Mouse (Mus musculus): ENCODE results near the gene Ccnb1.
A peak's percentile ranks its signal among the peaks of the same experiment; 100 is the strongest.
"Not testable (repeated sequence)": the region's sequence is repeated elsewhere in the genome, so short reads cannot be mapped to it uniquely, and the experiment has no call there.

The Ccnb1 gene

DNA sequence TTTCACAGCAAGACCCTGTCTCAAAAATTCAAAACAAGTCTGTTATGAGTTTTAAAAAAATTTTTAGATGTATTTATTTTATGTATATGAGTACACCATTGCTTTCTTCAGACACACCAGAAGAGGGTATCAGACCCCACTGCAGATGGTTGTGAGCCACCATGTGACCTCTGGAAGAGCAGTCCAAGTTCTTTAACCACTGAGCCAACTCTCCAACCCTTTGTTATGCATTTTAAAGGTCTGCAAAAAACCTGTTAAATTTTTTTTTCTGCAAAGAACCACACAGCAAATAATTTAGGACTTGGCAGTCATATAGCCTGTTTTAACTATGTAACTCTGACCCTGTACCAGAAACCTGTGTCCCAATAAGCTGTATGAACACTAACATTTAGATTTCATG lies 11.7 kb downstream of the Ccnb1 start:
- no peak for DNase-seq (ENCODE audit: low spot score)

- DNase-seq (ENCODE audit: low spot score): no peak
These were observed 31.0 kb downstream of the Ccnb1 start for GRCm38 (mm10) chr13:100755329-100755728.

GRCm38 (mm10) chr13:100754186-100754585 lies 32.2 kb downstream of the Ccnb1 start:
- DNase-seq (ENCODE audit: low spot score): no peak

DNA sequence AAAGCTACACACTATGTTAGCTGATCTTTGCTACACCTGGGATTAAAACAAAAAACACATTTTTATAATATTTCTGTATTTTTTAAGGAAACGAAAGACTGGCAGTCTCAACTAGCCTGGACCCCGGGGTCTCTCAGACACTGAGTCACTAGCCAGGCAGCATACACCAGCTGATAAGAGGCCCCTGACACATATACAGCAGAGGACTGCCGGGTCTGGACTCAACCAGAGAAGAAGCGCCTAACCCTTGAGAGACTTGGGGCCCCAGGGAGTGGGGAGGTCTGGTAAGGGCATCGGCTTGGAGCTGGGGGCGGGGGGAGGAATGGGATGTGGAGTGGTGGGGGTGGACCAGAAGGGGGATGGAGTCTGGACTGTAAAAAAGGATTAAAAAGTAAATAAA lies 33.4 kb downstream of the Ccnb1 start:
- DNase-seq (ENCODE audit: low spot score): no peak

- no peak for DNase-seq (ENCODE audit: low spot score)
These were observed 33.8 kb downstream of the Ccnb1 start for GRCm38 (mm10) chr13:100752529-100752928.

DNA sequence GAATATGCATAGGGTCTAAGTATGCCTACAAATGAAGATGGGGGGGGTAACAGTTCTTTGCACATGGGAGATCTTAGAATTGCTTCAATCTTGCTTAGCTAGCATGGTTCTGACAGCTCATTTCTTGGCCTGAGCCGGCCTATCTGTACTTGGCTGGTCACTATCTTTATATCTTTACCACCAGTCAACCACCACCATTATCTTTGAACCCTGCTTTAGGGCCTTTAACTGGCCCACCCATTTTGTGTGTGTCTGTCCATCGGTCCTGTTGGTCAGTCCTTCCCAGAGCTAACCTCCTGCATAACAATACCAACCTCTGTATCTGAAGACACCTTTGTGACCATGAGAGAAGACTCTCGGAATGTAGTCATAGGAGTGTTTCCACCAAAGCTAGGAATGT lies 35.0 kb downstream of the Ccnb1 start:
- DNase-seq (ENCODE audit: low spot score): no peak

- no peak for DNase-seq (ENCODE audit: low spot score)
These were observed 35.6 kb downstream of the Ccnb1 start for GRCm38 (mm10) chr13:100750799-100751198.

DNA sequence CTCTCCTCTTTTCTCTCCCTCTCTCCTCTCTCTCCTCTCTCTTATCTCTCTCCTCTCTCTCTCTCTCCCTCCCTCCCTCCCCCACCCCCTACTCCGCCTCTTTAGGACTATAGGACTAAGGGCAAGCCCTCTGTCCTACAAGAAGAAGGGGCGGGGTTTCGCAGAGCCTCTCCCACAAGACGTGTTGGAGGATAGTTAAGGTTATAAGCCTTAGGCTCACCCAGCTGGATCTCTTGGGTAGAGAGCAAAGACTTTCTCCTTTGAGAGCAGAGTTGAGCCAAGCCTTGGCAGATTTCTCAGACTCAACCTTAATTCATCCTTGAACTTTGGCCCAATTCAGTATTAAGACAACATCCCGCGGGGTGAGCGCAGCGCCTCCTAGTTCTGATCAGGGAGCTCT lies 37.7 kb downstream of the Ccnb1 start:
- no peak for DNase-seq (ENCODE audit: low spot score)

GRCm38 (mm10) chr13:100746090-100746489 lies 40.3 kb downstream of the Ccnb1 start:
- no peak for DNase-seq (ENCODE audit: low spot score)

GRCm38 (mm10) chr13:100744036-100744744 lies 42.2 kb downstream of the Ccnb1 start, which contains the start of gene Mrps36:
Mrps36 (minus strand) TSS chr13:100744659.
- DNase-seq (ENCODE audit: low spot score): peak; percentile 91

DNA sequence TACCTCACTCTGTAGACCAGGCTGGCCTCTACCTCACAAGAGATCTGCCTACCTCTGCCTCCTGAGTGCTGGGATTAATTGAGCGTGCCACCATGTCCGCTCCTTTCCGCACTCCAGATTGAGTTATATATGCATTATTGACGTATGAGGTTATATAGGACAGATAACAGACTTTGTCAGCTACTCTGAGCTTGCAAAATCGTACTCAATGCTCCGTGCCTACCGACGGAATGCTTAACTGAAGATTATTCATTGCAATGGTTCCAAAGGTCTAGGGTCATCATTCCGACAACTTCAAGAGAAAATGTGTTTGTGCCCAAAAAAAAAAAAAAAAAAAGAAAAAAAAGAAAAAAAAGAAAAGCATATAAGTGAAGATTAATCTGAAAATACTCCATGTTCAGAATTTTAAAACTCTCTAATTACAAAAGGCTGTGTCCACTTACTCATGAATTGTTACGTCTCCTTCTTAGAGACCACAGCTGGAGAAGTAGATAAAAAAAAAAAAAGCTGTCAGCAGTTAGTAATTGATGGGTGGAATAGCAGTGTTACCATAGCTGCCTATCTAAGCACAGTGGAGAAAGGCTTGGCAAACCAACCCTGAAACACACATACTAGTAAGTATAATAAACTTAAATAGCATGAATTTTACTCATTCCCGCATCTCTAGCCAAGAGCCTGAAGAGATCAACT lies 42.9 kb downstream of the Ccnb1 start:
- no peak for DNase-seq (ENCODE audit: low spot score)

- DNase-seq (ENCODE audit: low spot score): no peak
These were observed 43.5 kb downstream of the Ccnb1 start for GRCm38 (mm10) chr13:100742831-100743230.

- no peak for DNase-seq (ENCODE audit: low spot score)
These were observed 53.6 kb downstream of the Ccnb1 start for GRCm38 (mm10) chr13:100732756-100733155.

GRCm38 (mm10) chr13:100731462-100732046 lies 54.8 kb downstream of the Ccnb1 start:
- DNase-seq (ENCODE audit: low spot score): not testable (repeated sequence)

- peak; percentile 87 for DNase-seq (ENCODE audit: low spot score)
These were observed 55.6 kb downstream of the Ccnb1 start, which contains the start of gene Cdk7 for GRCm38 (mm10) chr13:100730861-100731176. Cdk7 (minus strand) TSS chr13:100730939.

- DNase-seq (ENCODE audit: low spot score): no peak
These were observed 56.1 kb downstream of the Ccnb1 start for GRCm38 (mm10) chr13:100730153-100730860.

Data from spleen, adult 12 weeks (tissue).